Mouse (Mus musculus): ENCODE measurements around the gene Arid5a.

DNA sequence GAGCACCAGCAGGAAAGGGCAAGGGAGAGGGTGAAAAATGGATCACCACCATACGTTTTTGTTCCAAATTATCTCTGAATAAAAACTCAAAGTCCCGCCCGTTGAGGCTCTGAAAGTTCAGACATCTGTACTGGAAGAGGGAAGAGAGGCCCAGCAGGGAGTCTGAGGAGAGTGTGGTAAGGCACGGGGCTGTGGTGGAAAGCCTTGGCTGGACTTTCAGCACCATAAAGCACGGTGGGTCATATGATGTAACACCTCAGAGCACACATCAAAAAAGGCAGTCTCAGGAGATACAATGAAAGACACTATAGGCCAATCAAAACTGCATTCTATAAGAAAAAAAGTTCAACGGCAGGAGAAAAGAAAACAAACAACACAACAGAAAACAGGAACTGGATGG, 24.2 kb downstream of the Arid5a start:
- TF ChIP-seq CTCF (IDR thresholded peaks at IDR 0.05; ENCODE audit: low read depth, low read length), result no peak
- no peak for TF ChIP-seq POLR2A (IDR thresholded peaks at IDR 0.05; ENCODE audit: borderline replicate concordance, low read depth, low read length)
